Mouse (Mus musculus) testis, adult 2 months (tissue): ENCODE results near the gene Izumo3. TPM values are rescaled to one million over a fixed set of nuclear protein-coding genes. Genes with fewer than 3 reads are reported as not detected.
A peak's percentile ranks its signal among the peaks of the same experiment; 100 is the strongest.
"Not testable (repeated sequence)": the region's sequence is repeated elsewhere in the genome, so short reads cannot be mapped to it uniquely, and the experiment has no call there.

ENCODE experiments used
- H3K27ac ChIP-seq: fragments of 200-500 bp; 2 replicates; pipeline ENCODE4 v1.5.1; 2012; ENCODE audit warnings: low read depth, low read length; ENCODE audit not compliant: control insufficient read depth, insufficient read depth
- H3K27me3 ChIP-seq: fragments of 200-500 bp; 2 replicates; pipeline ENCODE4 v1.6.1; 2012; ENCODE audit warnings: mild to moderate bottlenecking, low read length, moderate library complexity; ENCODE audit not compliant: control insufficient read depth, insufficient read depth
- H3K36me3 ChIP-seq: fragments of 200-500 bp; 2 replicates; pipeline ENCODE4 v1.6.1; 2012; ENCODE audit warnings: mild to moderate bottlenecking, low read length; ENCODE audit not compliant: control insufficient read depth, insufficient read depth
- H3K4me1 ChIP-seq: fragments of 200-500 bp; 2 replicates; pipeline ENCODE4 v1.6.1; 2012; ENCODE audit warnings: low read length; ENCODE audit not compliant: control insufficient read depth, insufficient read depth
- H3K4me3 ChIP-seq: fragments of 200-500 bp; 2 replicates; pipeline ENCODE4 v1.5.1; 2012; ENCODE audit warnings: low read depth, mild to moderate bottlenecking, low read length, moderate library complexity, mixed read lengths; ENCODE audit not compliant: control insufficient read depth
- CTCF ChIP-seq: fragments of 200-500 bp; IDR thresholded peaks from 2 replicates; pipeline ENCODE4 v1.5.1; 2012; ENCODE audit warnings: low read depth, mild to moderate bottlenecking, inconsistent platforms, low read length, moderate library complexity; ENCODE audit not compliant: control insufficient read depth, insufficient read depth, insufficient replicate concordance
- POLR2A ChIP-seq: fragments of 200-500 bp; IDR thresholded peaks from 2 replicates; pipeline ENCODE4 v1.6.1; 2012; ENCODE audit warnings: low read depth, mild to moderate bottlenecking, inconsistent platforms, low read length, moderate library complexity; ENCODE audit not compliant: control insufficient read depth
- polyA plus RNA-seq: library from polyadenylated mRNA; depleted of rRNA; stranded (reverse); fragments of >200 nt; gene quantifications from 2 replicates; pipeline ENCODE4 v1.2.3, GENCODE M21; 2012; rRNA removed

Gene Izumo3
- 18.2 and 25.2 TPM in 2 replicates for polyA plus RNA-seq

DNA sequence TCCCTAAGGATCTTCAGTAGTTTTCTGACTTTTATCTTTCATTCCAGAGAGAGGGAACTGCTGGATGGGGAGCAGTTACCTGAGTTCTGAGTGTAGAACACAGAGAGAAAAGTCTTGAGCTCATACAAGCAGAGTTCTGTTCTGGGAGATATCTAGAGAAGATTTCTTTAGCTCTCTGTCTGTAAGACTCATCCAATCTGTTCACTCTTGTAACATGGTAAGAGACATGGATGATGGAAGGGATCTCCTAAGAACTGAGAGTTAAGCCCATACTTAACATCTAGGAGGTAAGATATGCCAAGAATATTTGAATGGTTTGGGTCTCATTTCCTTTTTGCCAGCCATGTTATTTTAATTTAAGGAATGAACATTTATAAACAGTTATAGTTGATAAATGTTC is at the start of gene Izumo3:
Gene Izumo3 (minus strand): TSS at position 101 of the 400 bp plus-strand sequence.
- Histone ChIP-seq H3K36me3 (no peaks in the 10 kb centered on the region), H3K27ac (no peak within 1 kb of the TSS), H3K27me3 (no peaks in the 10 kb centered on the region), H3K4me1 (no peaks in the 10 kb centered on the region), H3K4me3 (peak within 1 kb of the TSS; percentile 72)
- no peak for TF ChIP-seq CTCF
- TF ChIP-seq POLR2A = no peak

DNA sequence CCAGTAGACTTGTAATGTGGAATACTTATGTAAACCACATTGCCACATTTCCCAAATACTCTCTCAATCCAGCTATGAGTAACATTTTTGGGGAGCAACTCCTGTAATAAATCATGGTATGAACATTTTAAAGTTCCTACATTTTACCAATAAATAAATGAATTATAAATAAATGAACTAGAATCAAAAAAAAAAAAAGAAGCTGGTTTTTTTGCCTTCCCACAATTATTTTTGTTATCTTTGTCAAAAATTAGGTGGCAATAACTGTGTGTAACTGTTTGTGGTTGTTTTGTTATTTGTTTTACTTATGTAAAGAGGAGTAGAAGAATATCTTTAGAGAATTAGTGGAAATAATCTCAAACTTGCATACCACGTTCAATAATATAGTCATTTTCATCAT is 44.6 kb upstream of the Izumo3 start, which contains the start of gene Gm12666:
Gene Gm12666 (minus strand): TSS at position 101 of the 400 bp plus-strand sequence.
- not testable (repeated sequence) for H3K36me3 ChIP-seq, H3K4me3 ChIP-seq, H3K27me3 ChIP-seq, H3K27ac ChIP-seq, H3K4me1 ChIP-seq

DNA sequence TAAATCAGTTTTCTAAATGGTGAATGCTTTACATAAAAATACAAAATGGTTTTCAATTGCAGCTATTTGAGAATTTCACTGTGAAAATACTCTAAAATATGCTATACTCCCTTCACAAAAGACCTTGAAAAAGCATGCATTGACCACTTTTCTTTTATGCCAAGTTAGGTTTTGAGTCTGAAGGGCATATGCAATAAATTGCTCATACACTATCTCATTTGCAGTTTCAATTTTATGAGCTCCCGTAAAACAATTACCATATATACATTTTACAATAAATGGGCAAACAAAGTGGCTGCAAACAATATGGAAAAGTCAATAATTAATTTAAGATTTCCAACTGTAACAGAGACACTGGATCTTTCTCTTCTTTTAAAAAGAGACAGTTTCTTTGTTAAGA is 5.6 kb upstream of the Izumo3 start:
- H3K27ac ChIP-seq = no peak overlapping the region
- TF ChIP-seq POLR2A = no peak
- TF ChIP-seq CTCF = no peak
- no peak overlapping the region for H3K4me3 ChIP-seq
- H3K36me3 ChIP-seq = no peaks in the 10 kb centered on the region
- no peaks in the 10 kb centered on the region for H3K27me3 ChIP-seq
- no peaks in the 10 kb centered on the region for H3K4me1 ChIP-seq

GRCm38 (mm10) chr4:92111390-92111988 is 35.5 kb downstream of the Izumo3 start:
- TF ChIP-seq CTCF = no peak
- no peak for TF ChIP-seq POLR2A
- Histone ChIP-seq H3K27ac (no peak overlapping the region), H3K36me3 (no peaks in the 10 kb centered on the region)

DNA sequence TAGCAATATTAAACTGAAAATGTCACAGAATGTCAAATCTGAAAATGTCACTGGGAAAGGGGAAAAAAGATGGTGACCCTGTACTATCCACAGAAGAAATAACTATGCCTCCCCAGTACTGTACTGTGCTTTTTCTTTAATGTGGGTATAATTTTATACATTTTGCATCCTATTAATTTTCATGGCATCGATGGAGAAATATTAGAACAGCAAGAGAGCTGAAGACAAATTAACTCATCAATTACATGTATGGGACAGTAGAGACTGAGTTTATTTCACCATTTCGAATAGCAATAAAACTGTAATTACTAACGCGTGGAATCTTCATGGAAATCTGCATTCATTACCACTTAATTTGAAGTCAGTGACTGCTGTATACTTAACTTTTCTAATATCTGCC is 49.6 kb downstream of the Izumo3 start:
- Histone ChIP-seq H3K4me1 (no peaks in the 10 kb centered on the region), H3K4me3 (no peak overlapping the region), H3K27me3 (no peaks in the 10 kb centered on the region), H3K27ac (no peak overlapping the region), H3K36me3 (no peaks in the 10 kb centered on the region)
- TF ChIP-seq CTCF (no peak), POLR2A (no peak)

More at GRCm38 (mm10) chr4:92111390-92111988, 35.5 kb downstream of the Izumo3 start:
- no peak overlapping the region for H3K4me3 ChIP-seq
- H3K4me1 ChIP-seq = no peaks in the 10 kb centered on the region
- H3K27me3 ChIP-seq = no peaks in the 10 kb centered on the region

DNA sequence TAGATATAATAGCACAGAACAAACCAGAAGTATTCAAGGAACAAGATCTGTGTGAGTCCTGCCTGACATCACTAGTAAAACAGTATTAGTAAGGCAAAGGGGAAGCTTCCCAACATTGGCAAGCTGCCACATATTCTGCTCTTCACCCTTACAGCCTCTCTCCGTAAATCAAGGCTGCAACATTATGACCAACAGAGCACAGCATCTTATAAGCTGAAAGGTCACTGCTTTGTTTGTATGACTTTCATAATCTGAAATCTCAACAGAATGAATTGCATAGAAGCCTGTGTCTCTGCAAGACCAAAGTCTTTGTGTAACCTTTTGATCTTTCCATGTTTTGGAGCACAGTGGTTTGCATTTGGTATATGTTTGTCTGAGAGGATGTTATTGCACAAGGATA is 51.1 kb downstream of the Izumo3 start:
- Histone ChIP-seq H3K27ac (no peak overlapping the region), H3K4me3 (no peak overlapping the region), H3K4me1 (no peaks in the 10 kb centered on the region), H3K27me3 (no peaks in the 10 kb centered on the region), H3K36me3 (no peaks in the 10 kb centered on the region)
- TF ChIP-seq POLR2A (no peak), CTCF (no peak)

Other genes starting within 250 kb of the Izumo3 start
- not detected in 2 replicates for gene Gm12666, start 44.5 kb upstream of the Izumo3 start, polyA plus RNA-seq